Mouse (Mus musculus) liver, embryonic 11.5 days (tissue): Measurements from ENCODE around the gene Capn1. TPM values are rescaled to one million over a fixed set of nuclear protein-coding genes. Genes with fewer than 3 reads are reported as not detected.
"Not testable (repeated sequence)": the region's sequence is repeated elsewhere in the genome, so short reads cannot be mapped to it uniquely, and the experiment has no call there.

ENCODE experiments used
- ATAC-seq: fragments of 200-750 bp; cut with Nextera tagmentation; replicated peaks from 2 replicates; pipeline ENCODE4 v1.8.0; 2017; ENCODE audit warnings: moderate number of reproducible peaks, mild to moderate bottlenecking, moderate TSS enrichment, moderate library complexity; ENCODE audit not compliant: low FRiP score
- DNase-seq: peaks from one replicate; pipeline ENCODE4 v3.0.0-alpha.2; 2017; ENCODE audit warnings: low spot score
- H3K27ac ChIP-seq: fragments of 300-500 bp; sonication (generic); 2 replicates; pipeline ENCODE4 v1.5.1; 2014; ENCODE audit warnings: mild to moderate bottlenecking, low read depth, low read length, control low read depth
- H3K27me3 ChIP-seq: fragments of 300-500 bp; sonication (generic); replicated peaks from 2 replicates; pipeline ENCODE4 v1.6.1; 2014; ENCODE audit warnings: low read length, mixed read lengths; ENCODE audit not compliant: control insufficient read depth, insufficient read depth
- H3K36me3 ChIP-seq: fragments of 300-500 bp; sonication (generic); 2 replicates; pipeline ENCODE4 v1.6.1; 2014; ENCODE audit warnings: mild to moderate bottlenecking, low read length, moderate library complexity, mixed read lengths; ENCODE audit not compliant: control insufficient read depth, insufficient read depth
- H3K4me1 ChIP-seq: fragments of 300-500 bp; sonication (generic); replicated peaks from 2 replicates; pipeline ENCODE4 v1.6.1; 2014; ENCODE audit warnings: low read length, mixed read lengths; ENCODE audit not compliant: control insufficient read depth, insufficient read depth
- H3K4me2 ChIP-seq: fragments of 300-500 bp; sonication (generic); 2 replicates; pipeline ENCODE4 v1.6.1; 2014; ENCODE audit warnings: mild to moderate bottlenecking, control low read depth, moderate library complexity
- H3K4me3 ChIP-seq: fragments of 300-500 bp; sonication (generic); 2 replicates; pipeline ENCODE4 v1.5.1; 2014; ENCODE audit warnings: low read depth, low read length, control low read depth
- H3K9ac ChIP-seq: fragments of 300-500 bp; sonication (generic); 2 replicates; pipeline ENCODE4 v1.6.1; 2014; ENCODE audit warnings: low read depth, low read length, control low read depth
- H3K9me3 ChIP-seq: fragments of 300-500 bp; sonication (generic); 2 replicates; pipeline ENCODE4 v1.6.1; 2016; ENCODE audit warnings: low read length, inconsistent platforms, mixed read lengths; ENCODE audit not compliant: control insufficient read depth
- WGBS: fragments of 180-500 bp; shearing (Covaris S2); extraction: QIAGEN DNeasy Blood & Tissue Kit; methylation state at CpG from one replicate; pipeline ENCODE4 v1.1.7; 2014; 5-methylcytosine and 5-hydroxymethylcytosine counted together
- polyA plus RNA-seq: library from polyadenylated mRNA; unstranded; fragments of >200 nt; fragmentation: Nextera tagmentation; extraction: Ambion mirVana; gene quantifications from 2 replicates; pipeline ENCODE4 v1.2.1, GENCODE M21; 2014

Capn1 gene
- polyA plus RNA-seq, 1 experiment from 2014 or later = 25.2 TPM

GRCm38 (mm10) chr19:6045366-6046293 is 29.9 kb upstream of the Capn1 start:
- Histone ChIP-seq H3K9ac (peak overlapping the region; percentile 96), H3K4me3 (peak overlapping the region; percentile 88), H3K4me1 (peaks cover 14% of the 10 kb centered on the region; the same call in 1 of the 2 replicates), H3K27ac (peak overlapping the region; percentile 99), H3K27me3 (no peaks in the 10 kb centered on the region), H3K9me3 (no peaks in the 10 kb centered on the region), H3K4me2 (peak overlapping the region; percentile 85), H3K36me3 (peaks cover 18% of the 10 kb centered on the region)
- DNase-seq = no peak
- ATAC-seq = peak; percentile 54
- WGBS = 17% methylated on average over 20 of the region's 20 CpGs

- not testable (repeated sequence) for DNase-seq
These were observed 28.4 kb upstream of the Capn1 start for GRCm38 (mm10) chr19:6044102-6044501.

GRCm38 (mm10) chr19:6042293-6042692 is 26.6 kb upstream of the Capn1 start:
- no peaks in the 10 kb centered on the region for H3K36me3 ChIP-seq
- DNase-seq (no peak), ATAC-seq (no peak)
- 91% methylated on average over 9 of the region's 9 CpGs for WGBS
- no peaks in the 10 kb centered on the region; the same call in 1 of the 2 replicates for H3K4me1 ChIP-seq
- H3K4me3 ChIP-seq = no peak overlapping the region
- no peak overlapping the region for H3K27ac ChIP-seq
- no peaks in the 10 kb centered on the region for H3K27me3 ChIP-seq
- no peak overlapping the region for H3K9ac ChIP-seq
- no peaks in the 10 kb centered on the region for H3K9me3 ChIP-seq
- no peak overlapping the region for H3K4me2 ChIP-seq

More at GRCm38 (mm10) chr19:6044102-6044501, 28.4 kb upstream of the Capn1 start:
- H3K4me1 ChIP-seq = peaks cover 14% of the 10 kb centered on the region; the same call in 1 of the 2 replicates
- H3K4me2 ChIP-seq, H3K9me3 ChIP-seq, ATAC-seq, H3K27ac ChIP-seq, H3K27me3 ChIP-seq, H3K36me3 ChIP-seq, H3K9ac ChIP-seq, H3K4me3 ChIP-seq: not testable (repeated sequence)
- 59% methylated on average over 4 of the region's 4 CpGs for WGBS

GRCm38 (mm10) chr19:6040002-6040401 is 24.3 kb upstream of the Capn1 start:
- Histone ChIP-seq H3K4me1 (no peaks in the 10 kb centered on the region), H3K36me3 (no peaks in the 10 kb centered on the region), H3K27me3 (no peaks in the 10 kb centered on the region), H3K4me3 (no peak overlapping the region), H3K27ac (no peak overlapping the region), H3K9me3 (no peaks in the 10 kb centered on the region), H3K4me2 (no peak overlapping the region), H3K9ac (no peak overlapping the region)
- DNase-seq = no peak
- no peak for ATAC-seq

GRCm38 (mm10) chr19:6038326-6038725 is 22.6 kb upstream of the Capn1 start:
- no peak overlapping the region for H3K4me3 ChIP-seq
- WGBS = 72% methylated on average over 7 of the region's 7 CpGs
- H3K9me3 ChIP-seq = no peaks in the 10 kb centered on the region
- no peak overlapping the region for H3K27ac ChIP-seq
- no peak for DNase-seq
- H3K36me3 ChIP-seq = no peaks in the 10 kb centered on the region
- H3K4me1 ChIP-seq = no peaks in the 10 kb centered on the region
- no peak overlapping the region for H3K9ac ChIP-seq
- ATAC-seq = no peak
- H3K27me3 ChIP-seq = no peaks in the 10 kb centered on the region
- H3K4me2 ChIP-seq = no peak overlapping the region

GRCm38 (mm10) chr19:6037695-6038094 is 22.0 kb upstream of the Capn1 start:
- H3K27ac ChIP-seq = no peak overlapping the region
- no peaks in the 10 kb centered on the region for H3K27me3 ChIP-seq
- no peaks in the 10 kb centered on the region for H3K4me1 ChIP-seq
- H3K9ac ChIP-seq = no peak overlapping the region
- DNase-seq (no peak), ATAC-seq (no peak)
- no peak overlapping the region for H3K4me2 ChIP-seq
- H3K4me3 ChIP-seq = no peak overlapping the region
- no peaks in the 10 kb centered on the region for H3K36me3 ChIP-seq
- no peaks in the 10 kb centered on the region for H3K9me3 ChIP-seq

- H3K9me3 ChIP-seq = no peaks in the 10 kb centered on the region
- no peak overlapping the region for H3K4me3 ChIP-seq
- no peak overlapping the region for H3K4me2 ChIP-seq
- no peak overlapping the region for H3K27ac ChIP-seq
- no peaks in the 10 kb centered on the region; the same call in 1 of the 2 replicates for H3K27me3 ChIP-seq
- no peaks in the 10 kb centered on the region for H3K4me1 ChIP-seq
- no peaks in the 10 kb centered on the region for H3K36me3 ChIP-seq
- 53% methylated on average over 9 of the region's 9 CpGs for WGBS
- DNase-seq = no peak
- no peak for ATAC-seq
- no peak overlapping the region for H3K9ac ChIP-seq
These were observed 20.4 kb upstream of the Capn1 start for GRCm38 (mm10) chr19:6035966-6036585.

GRCm38 (mm10) chr19:6030520-6031280 is 15.0 kb upstream of the Capn1 start:
- Histone ChIP-seq H3K4me1 (no peaks in the 10 kb centered on the region), H3K27me3 (no peaks in the 10 kb centered on the region; the same call in 1 of the 2 replicates), H3K36me3 (no peaks in the 10 kb centered on the region), H3K9me3 (no peaks in the 10 kb centered on the region), H3K9ac (no peak overlapping the region; the same call in 1 of the 2 replicates), H3K4me3 (no peak overlapping the region), H3K4me2 (no peak overlapping the region), H3K27ac (no peak overlapping the region)
- no peak for DNase-seq
- ATAC-seq = no peak
- WGBS = 63% methylated on average over 14 of the region's 14 CpGs
